Mouse (Mus musculus) testis, adult 2 months (tissue): ENCODE results near the gene Cux2. TPM values are rescaled to one million over a fixed set of nuclear protein-coding genes. Genes with fewer than 3 reads are reported as not detected.

ENCODE experiments used
- H3K27ac ChIP-seq: fragments of 200-500 bp; 2 replicates; pipeline ENCODE4 v1.5.1; 2012; ENCODE audit warnings: low read depth, low read length; ENCODE audit not compliant: control insufficient read depth, insufficient read depth
- H3K27me3 ChIP-seq: fragments of 200-500 bp; 2 replicates; pipeline ENCODE4 v1.6.1; 2012; ENCODE audit warnings: mild to moderate bottlenecking, low read length, moderate library complexity; ENCODE audit not compliant: control insufficient read depth, insufficient read depth
- H3K36me3 ChIP-seq: fragments of 200-500 bp; 2 replicates; pipeline ENCODE4 v1.6.1; 2012; ENCODE audit warnings: mild to moderate bottlenecking, low read length; ENCODE audit not compliant: control insufficient read depth, insufficient read depth
- H3K4me1 ChIP-seq: fragments of 200-500 bp; 2 replicates; pipeline ENCODE4 v1.6.1; 2012; ENCODE audit warnings: low read length; ENCODE audit not compliant: control insufficient read depth, insufficient read depth
- H3K4me3 ChIP-seq: fragments of 200-500 bp; 2 replicates; pipeline ENCODE4 v1.5.1; 2012; ENCODE audit warnings: low read depth, mild to moderate bottlenecking, low read length, moderate library complexity, mixed read lengths; ENCODE audit not compliant: control insufficient read depth
- CTCF ChIP-seq: fragments of 200-500 bp; IDR thresholded peaks from 2 replicates; pipeline ENCODE4 v1.5.1; 2012; ENCODE audit warnings: low read depth, mild to moderate bottlenecking, inconsistent platforms, low read length, moderate library complexity; ENCODE audit not compliant: control insufficient read depth, insufficient read depth, insufficient replicate concordance
- POLR2A ChIP-seq: fragments of 200-500 bp; IDR thresholded peaks from 2 replicates; pipeline ENCODE4 v1.6.1; 2012; ENCODE audit warnings: low read depth, mild to moderate bottlenecking, inconsistent platforms, low read length, moderate library complexity; ENCODE audit not compliant: control insufficient read depth
- polyA plus RNA-seq: library from polyadenylated mRNA; depleted of rRNA; stranded (reverse); fragments of >200 nt; gene quantifications from 2 replicates; pipeline ENCODE4 v1.2.3, GENCODE M21; 2012

The Cux2 gene
- polyA plus RNA-seq, 1 experiment, result 7.5 TPM

DNA sequence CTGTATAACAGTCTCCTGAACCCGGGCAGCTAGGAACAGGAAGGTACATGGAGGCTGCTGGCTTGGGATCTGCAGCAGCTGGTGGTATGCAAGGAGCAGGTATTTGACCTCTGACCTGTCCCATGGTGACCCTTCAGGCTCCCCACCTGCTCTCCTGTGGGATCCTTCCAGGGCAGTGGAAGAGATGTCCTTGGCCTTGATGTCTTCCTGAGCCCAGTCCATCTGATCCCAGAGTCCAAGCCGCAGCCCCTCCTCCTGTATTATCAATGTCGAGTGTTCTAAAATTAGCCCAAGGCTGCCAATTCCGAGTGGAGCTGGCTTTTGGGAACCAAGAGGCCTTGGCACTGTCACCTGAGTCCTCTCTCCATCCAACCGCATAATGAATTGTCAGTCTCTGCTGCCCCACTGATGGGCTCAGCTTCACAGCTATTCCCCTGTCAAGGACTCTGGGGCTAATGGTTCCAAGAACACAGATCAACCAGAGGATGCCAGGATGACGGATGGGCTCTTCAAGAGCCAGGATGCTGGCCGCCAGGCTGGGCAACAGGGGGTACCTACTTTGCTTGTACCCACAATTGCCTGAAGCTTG, 103.2 kb downstream of the Cux2 start:
- Histone ChIP-seq H3K36me3 (no peaks in the 10 kb centered on the region), H3K27ac (no peak overlapping the region), H3K4me3 (no peak overlapping the region), H3K27me3 (no peaks in the 10 kb centered on the region), H3K4me1 (peaks cover 5% of the 10 kb centered on the region; the same call in 1 of the 2 replicates)
- no peak for TF ChIP-seq POLR2A
- no peak for TF ChIP-seq CTCF

DNA sequence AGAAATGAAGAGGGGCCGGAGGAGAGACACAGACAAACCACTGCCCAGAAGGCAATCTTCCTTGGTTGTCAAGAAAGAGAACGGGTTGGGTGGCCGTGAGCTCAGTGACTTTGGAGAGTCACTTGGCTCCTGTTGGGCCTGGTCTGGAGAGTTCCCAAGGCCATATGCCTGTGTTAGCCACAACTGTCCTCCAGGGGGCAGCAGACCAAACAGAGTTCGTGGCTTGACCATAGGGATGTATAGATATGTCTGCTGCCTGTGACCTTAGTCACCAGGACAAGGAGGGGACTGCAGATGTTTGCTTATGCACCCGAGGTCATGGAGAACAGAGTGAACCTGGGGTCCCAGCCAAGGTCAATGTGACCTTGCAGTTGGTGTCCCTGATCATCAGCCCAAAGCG, 104.1 kb downstream of the Cux2 start:
- Histone ChIP-seq H3K27ac (no peak overlapping the region), H3K36me3 (no peaks in the 10 kb centered on the region), H3K4me3 (no peak overlapping the region), H3K4me1 (peaks cover 5% of the 10 kb centered on the region; the same call in 1 of the 2 replicates), H3K27me3 (no peaks in the 10 kb centered on the region)
- TF ChIP-seq CTCF, result peak; percentile 83
- TF ChIP-seq POLR2A, result no peak

DNA sequence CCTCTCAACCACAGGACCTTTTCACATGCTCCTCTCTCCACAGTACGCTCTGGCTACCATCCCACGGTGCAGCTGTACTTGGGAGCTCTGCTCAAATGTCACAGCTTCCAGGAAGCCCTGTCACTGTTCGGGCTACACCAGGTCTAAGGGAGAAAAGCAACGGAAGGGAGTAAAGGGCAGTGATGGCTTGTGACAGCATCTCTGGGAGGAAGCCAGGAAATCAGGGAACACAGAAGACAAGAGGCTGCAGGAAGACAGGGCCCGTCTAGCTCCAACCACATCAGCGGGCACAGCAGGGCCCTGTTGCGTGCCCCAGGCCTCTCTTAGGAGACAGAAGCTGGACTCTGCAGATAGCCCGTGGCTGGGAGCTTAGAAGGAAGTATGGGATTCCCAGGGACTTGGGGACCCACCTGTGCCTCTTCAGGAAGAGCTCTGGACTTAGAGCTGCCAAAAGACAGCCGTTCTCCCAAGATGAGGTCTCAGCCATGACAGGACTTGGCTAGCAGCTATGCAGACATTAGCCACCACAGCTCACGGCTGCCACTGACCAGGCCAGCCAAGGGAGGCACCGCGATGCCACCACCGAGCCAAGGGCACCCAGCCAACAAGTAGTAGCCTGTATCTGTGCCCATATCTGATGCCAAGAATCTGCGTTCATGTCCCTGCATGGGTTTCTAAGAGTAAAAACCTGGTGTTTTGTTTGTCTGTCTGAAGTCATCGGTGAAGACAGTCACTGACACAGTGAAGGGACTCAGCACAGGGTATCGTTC, 105.7 kb downstream of the Cux2 start:
- Histone ChIP-seq H3K27me3 (no peaks in the 10 kb centered on the region), H3K27ac (no peak overlapping the region), H3K4me1 (peaks cover 5% of the 10 kb centered on the region; the same call in 1 of the 2 replicates), H3K36me3 (no peaks in the 10 kb centered on the region), H3K4me3 (no peak overlapping the region)
- TF ChIP-seq POLR2A (no peak), CTCF (no peak)

DNA sequence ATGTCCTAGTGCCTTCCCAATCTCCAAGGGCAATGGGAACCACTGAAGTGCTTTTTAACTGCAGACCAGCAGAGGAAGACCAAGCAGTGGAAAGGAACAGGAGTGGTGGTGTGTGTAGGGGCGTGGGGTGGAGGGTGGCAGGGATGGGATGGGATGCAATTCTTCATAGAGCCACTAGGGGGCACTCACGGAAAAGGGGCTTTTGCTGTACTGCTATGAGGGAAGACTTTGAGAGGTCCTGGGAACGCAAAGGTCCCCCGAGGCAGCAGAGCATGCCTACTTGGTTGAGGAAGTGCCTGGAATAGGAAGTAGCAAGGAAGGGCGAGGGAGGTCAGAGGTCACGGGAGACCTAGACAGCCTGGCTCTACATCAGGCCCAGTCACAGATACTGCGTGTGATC, 106.4 kb downstream of the Cux2 start:
- Histone ChIP-seq H3K4me3 (no peak overlapping the region), H3K36me3 (no peaks in the 10 kb centered on the region), H3K27ac (no peak overlapping the region), H3K27me3 (no peaks in the 10 kb centered on the region), H3K4me1 (no peaks in the 10 kb centered on the region; the same call in 1 of the 2 replicates)
- no peak for TF ChIP-seq POLR2A
- TF ChIP-seq CTCF, result peak; percentile 87

DNA sequence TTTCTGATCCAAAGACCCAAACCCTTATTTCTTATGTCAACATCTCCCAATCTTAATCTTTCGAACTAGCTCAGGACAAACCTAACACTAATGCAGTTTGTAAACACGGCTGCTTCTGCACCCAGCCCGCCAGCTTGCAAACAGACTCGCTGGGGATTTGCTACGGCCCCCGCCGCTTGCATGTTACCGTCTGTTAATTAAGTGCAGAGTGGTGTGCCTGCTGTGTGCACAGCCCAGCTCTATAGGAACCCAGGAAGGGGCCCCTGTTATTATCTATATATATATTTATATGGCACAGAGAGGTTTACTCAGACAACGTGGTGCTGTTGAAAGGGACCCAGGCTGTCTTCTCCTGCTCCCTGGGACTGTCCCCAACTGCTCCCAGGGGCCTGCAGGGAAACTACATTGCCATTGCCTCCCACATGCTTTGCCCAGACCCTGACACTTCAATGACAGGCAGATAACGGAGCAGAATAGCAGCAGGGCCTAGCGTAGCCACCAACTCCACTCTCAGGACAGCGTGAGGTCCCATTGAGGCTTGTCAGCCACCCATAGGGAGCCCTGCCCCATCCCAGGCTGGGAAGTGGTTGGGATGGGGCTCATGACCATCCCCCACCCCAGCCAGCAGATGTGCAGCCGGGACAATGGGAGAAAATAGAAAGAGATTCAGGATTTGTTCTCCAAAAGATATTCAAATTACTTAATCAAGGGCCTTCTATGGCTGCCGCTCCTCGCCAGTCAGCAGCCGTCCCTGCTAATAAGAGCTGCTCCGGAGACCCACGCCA, 111.6 kb downstream of the Cux2 start:
- Histone ChIP-seq H3K27me3 (no peaks in the 10 kb centered on the region), H3K4me3 (no peak overlapping the region), H3K36me3 (no peaks in the 10 kb centered on the region), H3K27ac (no peak overlapping the region), H3K4me1 (no peaks in the 10 kb centered on the region)
- no peak for TF ChIP-seq POLR2A
- no peak for TF ChIP-seq CTCF

DNA sequence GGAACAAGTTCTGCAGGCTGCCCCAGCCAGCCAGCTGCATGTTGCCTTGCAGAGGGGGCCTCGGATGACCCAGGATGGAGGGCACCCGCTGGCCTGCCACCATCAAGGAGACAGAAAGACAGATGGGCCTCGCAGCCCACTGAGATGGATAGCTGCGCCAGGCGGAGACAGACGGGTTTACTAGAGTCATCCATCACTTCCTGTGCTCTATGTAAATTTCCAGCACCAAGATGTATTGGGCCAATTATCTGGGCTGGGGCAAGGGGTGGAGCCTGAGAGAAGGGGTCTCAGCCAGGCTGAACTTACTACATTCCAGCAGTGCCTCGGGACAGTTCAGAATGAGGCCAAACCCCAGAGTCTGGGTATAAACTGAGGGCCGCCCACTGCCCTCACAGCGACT, 119.6 kb downstream of the Cux2 start:
- no peak overlapping the region for H3K27ac ChIP-seq
- no peaks in the 10 kb centered on the region for H3K36me3 ChIP-seq
- no peak for TF ChIP-seq CTCF
- TF ChIP-seq POLR2A, result no peak

More for the DNA sequence above, 119.6 kb downstream of the Cux2 start:
- Histone ChIP-seq H3K27me3 (no peaks in the 10 kb centered on the region), H3K4me3 (no peak overlapping the region), H3K4me1 (no peaks in the 10 kb centered on the region)
